Mouse (Mus musculus): ENCODE data around the gene Arhgef12.
A peak's percentile ranks its signal among the peaks of the same experiment; 100 is the strongest.

Gene Arhgef12

DNA sequence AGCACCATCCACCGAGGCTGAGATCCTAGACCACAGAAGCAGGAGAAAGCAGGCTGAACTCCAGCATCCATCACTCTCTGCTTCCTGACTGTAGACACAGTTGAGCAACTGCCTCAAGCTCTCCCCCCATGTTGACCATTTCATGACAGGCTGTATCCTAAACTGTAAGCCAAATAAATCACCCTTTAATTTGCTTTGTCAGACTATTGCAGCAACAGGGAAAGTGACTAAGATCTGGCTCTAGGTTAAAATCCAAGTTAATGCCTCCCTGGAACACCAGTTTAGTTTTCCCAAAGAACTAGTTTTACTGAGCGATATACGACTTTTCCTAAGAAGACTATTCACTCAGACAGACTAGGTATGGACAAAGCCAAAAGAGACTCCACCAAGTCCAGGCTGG, 28.3 kb downstream of the Arhgef12 start:
- DNase-seq (ENCODE audit: low read depth, low spot score), result no peak

DNA sequence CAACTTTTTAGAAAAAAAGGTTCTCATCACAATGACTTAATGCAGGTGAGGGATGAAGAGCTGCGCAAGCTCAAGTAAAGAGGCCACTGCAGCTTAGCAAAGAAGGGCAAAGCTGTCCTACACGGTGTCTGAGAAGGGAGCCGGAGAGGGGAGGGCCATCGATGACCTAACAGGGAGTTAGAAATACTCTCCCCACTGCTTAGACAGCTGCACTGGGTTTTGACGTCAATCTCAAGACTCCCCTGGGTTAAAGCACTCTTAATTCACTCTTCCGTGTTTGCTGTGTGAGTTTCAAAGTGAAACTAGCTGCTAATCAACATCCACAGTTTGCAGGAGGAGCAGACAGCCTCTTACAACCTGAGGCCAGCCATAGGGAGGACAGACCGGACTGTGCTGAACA, 30.9 kb downstream of the Arhgef12 start:
- DNase-seq (ENCODE audit: low read depth, low spot score), result no peak

DNA sequence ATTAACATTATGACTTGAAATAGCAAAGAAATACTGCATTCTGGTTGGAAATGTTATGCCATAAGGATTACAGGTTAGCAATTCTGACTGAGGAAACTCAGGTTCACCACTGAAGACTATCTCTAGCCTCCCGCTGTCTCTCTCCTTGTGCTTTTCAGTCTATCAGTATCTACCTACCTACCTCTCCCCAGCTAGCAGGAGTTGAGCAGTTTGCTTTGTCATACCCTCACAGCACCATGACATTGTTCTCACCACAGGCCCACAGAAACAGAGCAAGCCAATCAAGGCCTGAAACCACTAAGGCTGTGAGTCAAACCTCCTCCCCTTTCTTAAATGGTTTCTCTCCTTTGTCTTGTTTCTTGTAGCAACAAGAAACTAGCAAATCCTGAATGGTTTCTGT, 32.4 kb downstream of the Arhgef12 start:
- no peak for DNase-seq (ENCODE audit: low read depth, low spot score)

DNA sequence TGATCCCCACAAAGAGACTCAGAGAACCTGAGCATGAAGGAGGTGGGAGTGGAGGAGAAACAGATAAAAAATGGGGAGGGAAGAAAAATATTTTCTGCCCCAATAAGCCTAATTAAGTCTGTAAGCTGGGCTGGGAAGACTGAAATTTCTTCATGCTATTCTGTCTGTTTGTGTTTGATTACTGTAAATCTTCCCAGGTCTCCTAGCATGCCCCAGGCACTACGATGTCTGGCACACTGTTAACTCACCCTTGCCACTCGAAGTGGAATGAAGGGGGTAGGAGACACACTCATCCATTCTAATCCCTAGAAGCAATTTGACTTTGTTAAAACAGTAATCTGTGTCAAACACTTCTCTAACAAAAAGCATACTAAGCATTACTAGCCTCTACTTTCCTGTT, 35.3 kb downstream of the Arhgef12 start:
- no peak for DNase-seq (ENCODE audit: low read depth, low spot score)

DNA sequence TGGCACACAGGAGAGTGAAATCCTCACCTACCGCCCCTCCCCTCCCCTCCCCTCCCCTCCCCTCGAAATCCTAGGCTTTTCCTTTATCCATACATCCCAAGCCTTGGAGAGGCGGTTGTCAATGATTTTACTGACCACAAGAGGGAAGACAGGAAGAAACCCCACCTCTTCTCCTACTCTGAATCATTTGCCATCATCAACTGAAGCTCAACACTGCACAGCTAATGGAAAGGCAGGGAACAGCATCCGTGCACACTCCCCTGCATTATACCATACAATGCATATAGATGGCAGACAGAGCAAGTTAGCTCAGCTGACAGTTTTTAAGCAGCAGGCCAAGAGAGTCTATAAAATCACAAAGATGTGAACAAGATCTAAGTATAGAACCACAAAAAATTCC, 35.9 kb downstream of the Arhgef12 start:
- peak; percentile 31 for DNase-seq (ENCODE audit: low read depth, low spot score)

DNA sequence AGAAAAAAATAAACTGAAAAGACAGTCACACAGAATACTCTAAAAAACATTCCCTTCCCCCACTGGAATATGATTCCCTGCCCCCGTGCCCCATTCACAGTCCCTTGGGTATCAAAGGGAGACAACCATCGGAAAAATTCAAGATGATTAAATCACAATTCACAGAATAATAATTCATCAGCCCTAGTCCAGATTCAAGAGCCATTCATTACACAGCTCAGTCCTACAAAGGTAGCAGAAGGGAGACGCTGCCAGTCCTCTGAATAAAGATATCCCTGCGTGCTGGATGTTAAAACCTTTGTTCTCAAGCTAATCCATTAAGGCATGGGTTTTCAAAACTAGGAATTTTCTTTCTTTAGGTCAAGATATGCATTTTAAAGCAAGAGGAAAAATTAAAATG, 36.5 kb downstream of the Arhgef12 start:
- DNase-seq (ENCODE audit: low read depth, low spot score), result no peak

DNA sequence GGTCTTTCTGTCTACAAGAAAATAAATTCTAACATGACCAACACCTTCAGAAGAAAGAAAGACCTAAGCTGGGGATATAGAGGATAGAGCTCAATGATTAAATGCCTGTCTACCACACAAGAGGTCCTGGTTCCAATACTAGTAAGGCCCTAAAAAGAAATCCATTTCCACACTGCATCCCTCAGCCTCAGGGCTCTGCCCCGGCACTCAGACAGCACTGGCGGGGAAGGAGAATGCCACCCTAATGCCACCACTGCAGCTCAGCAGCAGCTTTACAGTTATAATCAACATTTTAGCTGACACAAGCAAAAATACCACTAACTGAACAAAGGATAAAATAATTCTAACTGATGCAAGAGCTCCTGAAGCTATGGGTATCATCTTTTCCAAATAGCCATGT, 36.9 kb downstream of the Arhgef12 start:
- DNase-seq (ENCODE audit: low read depth, low spot score), result no peak

DNA sequence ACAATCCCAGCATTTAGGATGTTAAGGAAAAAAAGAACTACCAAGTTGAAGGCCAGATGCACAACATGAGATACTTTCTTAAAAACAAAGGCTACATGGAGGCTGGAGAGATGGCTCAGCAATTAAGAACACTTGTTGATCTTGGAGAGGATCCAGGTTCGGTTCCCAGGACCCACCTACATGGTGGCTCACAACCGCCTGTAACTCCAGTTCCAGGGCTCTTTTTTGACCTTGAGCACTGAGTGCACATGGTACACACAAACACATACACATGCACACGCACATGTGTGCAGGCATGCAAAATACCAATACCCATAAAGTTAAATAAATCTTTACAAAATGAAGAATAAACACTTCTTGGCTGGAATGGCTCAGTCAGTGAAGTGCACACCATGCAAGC, 39.1 kb downstream of the Arhgef12 start:
- DNase-seq (ENCODE audit: low read depth, low spot score), result no peak

DNA sequence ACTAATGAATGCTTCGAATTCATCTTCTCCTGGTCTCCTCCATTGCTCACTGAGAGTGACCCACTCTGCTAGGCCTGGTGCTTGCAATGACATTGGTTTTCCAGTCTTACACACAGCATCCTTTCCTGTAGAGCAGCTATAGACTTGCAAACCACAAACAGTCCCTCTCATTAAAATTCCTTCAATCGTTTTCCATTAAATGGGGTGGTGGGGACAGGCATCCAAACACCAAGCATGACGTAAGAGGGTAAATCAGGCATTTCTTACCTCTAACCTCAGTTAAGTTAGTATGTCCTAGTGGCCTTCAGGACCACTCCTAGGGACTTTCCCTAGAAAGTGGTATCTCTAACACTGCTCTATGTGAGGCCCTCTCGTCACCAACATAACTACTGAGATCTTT, 41.8 kb downstream of the Arhgef12 start:
- no peak for DNase-seq (ENCODE audit: low read depth, low spot score)

DNA sequence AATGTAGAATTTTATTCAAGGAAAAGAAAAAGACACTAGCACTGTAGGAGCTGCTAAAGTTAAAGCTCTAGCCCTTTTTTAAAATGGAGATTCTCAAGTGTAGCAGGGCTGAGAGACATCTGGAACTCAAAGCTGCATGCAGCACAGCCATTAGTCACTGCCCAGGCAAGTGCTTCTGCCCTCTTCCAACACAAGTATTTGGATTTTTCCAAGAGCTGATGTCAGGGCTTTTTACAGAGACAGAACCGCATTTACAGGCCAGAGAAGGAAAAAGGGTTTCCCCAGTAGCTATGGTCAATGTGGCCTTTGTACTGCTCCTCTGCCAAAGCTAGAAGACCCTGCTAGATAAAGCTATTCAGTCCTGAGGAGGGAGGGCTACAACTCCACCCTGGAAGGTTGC, 45.5 kb downstream of the Arhgef12 start:
- DNase-seq (ENCODE audit: low read depth, low spot score), result no peak

DNA sequence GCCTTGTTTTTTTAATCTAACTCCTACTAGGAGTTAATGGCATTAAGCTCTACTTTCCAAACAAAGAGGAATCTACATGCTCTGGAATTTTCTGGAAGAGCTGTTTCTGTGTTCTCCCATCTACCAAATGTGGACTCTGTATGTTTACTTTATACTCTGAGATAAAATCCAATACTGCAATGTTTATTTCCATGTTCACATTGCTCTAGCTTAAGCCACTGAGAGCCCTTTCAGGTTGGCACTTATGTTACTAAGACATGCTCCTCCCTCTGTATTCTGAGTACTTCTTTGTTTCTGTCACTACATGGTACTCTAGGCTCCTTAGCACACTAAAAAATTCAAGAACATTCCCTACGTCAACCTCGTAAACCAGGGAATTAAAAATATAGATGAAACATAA, 56.6 kb downstream of the Arhgef12 start:
- no peak for DNase-seq (ENCODE audit: low read depth, low spot score)

DNA sequence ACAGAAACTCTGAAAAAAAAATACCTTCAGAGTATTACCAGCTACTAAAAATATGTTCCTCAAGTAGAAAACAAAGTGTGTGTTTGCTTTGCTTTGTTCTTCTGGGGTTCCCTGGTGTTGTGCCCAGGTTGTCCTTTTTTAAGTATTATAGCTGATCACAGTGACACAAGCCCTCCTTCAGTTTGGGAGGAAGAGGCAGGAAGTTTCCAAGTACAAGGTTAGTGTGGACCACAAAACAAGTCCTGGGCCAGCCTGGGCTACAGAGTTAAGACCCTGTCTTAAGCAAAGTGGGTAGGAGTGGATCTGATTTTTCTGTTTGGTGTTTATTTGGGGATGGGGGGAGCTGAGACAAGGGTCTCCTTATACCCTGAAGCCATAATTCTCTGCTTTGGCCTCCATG, 62.6 kb downstream of the Arhgef12 start:
- DNase-seq (ENCODE audit: low read depth, low spot score), result no peak

DNA sequence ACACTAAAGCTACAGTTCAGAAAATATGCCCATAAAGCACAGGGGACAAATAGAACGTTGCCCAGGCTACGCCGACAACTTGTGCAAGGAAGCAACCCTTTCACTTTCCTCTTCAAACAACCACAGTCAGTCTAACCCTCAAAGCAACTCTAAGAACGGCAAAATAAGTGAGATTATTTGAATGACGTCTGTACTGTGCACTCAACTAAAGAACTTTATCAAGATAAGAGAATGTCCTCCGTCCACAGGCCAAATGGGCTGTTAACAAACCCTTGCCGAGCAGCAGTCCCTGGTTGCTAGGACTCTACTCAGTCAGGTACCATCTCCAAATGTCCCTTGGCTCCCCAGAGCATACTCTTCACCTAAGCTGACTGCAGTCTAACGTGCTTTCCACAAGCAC, 68.6 kb downstream of the Arhgef12 start:
- DNase-seq (ENCODE audit: low read depth, low spot score), result no peak

DNA sequence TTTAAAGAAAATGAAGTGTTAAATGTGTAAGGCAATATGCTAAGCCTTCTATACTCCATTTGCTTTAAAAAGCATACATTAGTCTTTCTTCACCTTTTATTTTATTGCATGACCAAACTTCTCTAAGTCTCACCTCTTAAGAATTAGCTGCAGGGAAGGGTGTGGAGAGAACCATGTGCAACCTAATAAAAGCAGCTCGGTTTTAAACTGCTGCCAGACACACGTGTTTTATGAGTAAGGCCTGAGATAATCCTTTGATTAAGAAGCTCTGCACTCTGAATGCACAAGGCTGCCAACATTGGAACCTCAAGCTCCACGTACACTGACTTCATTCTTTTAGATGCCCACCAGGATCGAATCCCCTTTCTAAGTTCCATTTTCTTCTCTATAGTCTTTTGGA, 71.8 kb downstream of the Arhgef12 start:
- DNase-seq (ENCODE audit: low read depth, low spot score), result no peak

DNA sequence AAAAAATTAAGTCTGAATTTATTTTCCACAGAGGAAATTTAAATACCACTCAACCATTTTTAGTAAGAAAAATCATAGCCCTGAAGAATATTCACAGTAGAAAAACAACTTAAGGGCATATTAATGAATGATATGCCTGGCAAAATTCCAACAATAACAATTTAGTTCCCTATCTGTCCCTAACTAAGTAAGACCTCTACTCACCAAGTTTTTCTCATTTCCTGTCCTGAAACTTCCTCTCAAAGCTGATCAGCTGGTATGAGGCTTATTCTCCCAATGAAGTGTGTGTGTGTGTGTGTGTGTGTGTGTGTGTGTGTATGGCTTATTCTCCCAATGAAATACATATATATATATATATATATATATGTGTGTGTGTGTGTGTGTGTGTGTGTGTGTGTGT, 72.8 kb downstream of the Arhgef12 start:
- DNase-seq (ENCODE audit: low read depth, low spot score), result no peak

DNA sequence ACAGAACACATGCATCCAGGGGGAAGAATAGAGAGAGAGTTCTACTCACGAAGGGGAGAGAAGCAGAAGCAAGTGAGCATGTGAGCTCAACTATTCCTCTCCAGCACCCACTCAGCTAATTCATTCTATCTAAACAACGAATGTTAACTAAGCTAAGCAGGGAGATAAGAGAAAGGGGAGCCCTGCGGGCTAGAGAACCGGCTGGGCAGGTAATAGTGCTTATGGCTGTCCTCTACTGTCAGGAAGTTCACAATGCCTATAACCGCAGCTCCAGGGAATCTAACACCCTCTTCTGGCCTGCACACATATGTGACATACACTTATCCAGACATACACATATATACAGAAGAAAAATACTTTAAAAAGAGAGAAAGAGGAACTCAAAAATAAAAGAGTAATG, 79.3 kb downstream of the Arhgef12 start:
- no peak for DNase-seq (ENCODE audit: low read depth, low spot score)

DNA sequence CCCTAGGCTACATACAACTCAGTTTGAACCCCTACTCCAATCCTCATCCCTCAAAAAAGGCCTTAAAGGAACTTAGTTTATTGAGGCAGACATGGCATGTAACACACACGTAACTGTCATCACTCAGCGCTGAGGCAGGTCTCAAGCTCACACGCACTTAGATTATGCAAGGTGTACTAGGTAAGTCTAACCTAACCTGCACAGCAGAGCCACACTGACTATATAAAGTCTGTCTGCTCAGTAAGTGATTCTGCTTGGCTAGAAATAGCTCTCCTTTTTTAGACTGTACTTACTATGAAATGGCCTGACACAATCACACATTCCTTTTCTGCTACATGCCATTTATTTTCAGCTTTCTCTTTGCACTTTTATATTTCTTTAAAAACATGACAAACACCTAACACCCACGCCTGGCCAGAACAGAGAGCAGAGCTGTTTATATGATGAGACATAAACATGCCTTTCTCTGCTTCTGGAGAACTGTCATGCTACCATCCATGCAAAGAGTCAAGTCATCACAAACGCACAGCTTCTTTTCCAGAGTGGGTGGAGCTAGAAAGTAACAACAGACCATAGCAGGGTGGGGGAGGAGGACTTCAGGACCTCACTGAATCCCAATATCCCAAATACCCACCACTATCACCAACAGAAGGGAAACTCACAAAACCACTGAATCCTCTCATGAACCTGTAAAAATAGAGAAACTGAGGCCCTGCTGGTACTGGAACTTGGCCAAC, 85.4 kb downstream of the Arhgef12 start:
- DNase-seq (ENCODE audit: low read depth, low spot score), result no peak

DNA sequence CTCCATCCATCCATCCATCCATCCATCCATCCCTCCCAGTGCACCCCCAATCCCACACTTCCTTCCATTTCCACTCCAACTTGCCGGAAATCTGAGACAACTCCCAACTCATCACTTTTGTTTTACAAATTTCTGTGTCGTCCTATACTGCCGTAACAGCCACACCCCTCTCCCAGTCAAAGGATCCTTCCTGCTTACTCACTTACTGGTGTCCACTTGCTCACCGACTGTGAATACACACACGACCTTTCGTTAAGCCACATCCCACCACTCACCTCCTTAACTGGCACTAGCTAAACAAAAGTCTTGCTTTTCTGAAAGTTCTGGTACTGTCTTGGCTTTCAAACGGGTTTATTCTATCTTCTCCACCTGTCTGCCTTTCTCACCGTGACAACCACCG, 87.4 kb downstream of the Arhgef12 start:
- DNase-seq (ENCODE audit: low read depth, low spot score), result peak; percentile 69

DNA sequence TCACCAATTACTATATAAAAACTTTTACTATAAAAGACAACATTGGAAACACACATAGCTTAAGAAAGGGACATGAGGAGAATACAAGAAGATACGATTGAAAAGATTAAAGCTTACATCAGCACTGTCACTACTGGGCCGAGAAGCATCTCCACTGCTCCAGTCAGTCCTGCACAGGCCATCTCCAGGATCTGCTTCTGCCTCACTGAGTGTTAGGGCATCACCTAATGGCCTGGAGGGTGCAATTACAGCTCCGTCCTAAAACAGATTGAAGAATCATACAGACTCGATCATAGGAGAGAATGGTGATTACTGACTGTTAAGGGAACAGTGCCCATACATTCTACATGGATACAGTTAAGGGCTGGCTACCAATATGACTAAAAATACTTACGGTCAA, 91.3 kb downstream of the Arhgef12 start:
- peak; percentile 58 for DNase-seq (ENCODE audit: low read depth, low spot score)

DNA sequence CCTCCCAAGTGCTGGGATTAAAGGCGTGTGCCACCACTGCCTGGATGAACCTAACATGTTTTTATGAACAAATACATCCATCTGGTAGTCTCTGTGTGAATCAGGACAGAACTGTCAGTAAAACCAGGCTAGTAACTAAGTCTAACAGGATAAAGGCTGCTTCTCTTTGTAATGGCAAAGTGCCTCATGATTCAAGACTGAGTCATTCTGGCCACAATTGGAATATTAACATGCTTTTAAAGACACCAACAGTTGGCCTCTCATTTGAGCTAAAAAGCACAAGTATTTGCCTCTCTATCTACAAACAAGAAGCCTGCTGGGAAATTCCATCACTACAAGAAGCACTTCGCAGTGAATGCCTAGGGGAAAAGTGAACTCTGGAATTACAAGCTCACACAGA, 91.7 kb downstream of the Arhgef12 start:
- DNase-seq (ENCODE audit: low read depth, low spot score), result no peak

DNA sequence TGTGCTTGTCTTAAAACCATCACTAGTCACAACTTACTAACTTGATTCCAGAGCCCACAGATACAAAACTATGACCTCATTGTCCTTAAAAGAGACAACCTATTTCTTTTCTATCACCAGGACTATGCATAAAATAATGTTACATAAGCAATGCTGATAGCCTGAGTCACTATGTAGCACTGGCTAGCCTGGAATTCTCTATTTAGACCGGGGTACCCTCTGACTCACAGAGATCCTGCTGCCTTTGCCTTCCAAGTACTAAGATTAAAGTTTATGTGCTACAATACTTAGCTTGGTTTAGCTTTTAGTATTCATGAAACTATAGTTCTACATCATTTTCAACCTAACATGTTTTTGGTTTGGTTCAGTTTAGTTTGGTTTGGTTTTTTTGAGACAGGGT, 92.2 kb downstream of the Arhgef12 start:
- no peak for DNase-seq (ENCODE audit: low read depth, low spot score)

DNA sequence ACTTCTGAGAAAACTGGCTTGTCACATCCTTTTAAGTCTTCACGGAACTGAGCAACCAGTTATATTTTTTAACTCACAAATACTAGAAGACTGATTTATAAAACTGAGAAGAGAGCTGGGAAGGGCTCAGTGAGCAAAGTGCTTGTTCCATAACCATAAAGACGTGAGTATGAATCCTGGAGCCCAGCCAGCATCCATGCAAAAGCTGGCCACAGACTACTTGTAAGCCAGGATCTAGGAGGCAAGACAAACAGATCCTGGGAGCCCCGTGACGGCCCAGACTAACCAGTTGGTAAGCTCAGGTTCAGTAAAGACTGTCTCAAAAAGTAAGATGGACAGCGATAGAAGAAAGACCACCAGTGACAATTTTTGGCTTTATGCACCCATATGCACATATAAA, 94.5 kb downstream of the Arhgef12 start:
- no peak for DNase-seq (ENCODE audit: low read depth, low spot score)

DNA sequence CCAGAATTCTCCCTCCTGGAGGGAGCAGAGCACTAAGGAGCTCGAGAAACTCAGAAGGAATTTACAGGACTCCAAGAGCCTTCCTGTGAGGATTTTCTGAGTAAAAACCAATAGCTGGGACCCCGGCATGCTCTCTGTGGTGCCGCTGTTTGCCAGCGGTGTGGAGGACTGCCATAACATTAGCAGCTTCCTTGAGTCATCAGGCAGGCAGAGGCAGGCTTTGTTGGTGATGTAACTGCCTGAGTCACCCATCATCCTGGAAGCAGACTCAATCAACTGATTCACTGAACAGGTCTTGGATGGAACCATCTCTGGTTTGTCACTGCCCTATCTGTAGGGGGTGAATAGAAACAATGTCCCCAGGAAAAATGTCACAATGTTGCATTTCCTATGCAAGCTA, 96.0 kb downstream of the Arhgef12 start:
- DNase-seq (ENCODE audit: low read depth, low spot score), result no peak

DNA sequence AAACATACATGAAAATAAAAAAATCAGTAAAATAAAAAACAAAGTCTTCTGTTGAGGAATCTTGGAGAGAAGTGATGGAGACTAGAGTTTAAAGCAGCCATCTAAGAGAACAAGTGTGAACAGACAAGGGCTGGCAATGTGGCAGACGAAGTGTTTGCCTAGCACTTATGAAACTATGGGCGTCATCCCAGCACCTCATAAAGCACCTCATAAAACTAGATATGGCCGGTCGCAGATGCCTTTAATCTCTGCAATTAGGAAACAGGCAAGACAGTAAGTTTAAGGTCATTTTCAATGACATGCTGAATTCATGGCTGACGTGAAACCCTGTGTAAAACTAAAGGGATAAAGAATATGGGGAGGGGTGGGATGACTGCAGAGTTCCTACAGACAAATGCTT, 103.2 kb downstream of the Arhgef12 start:
- DNase-seq (ENCODE audit: low read depth, low spot score), result no peak
